Mouse (Mus musculus) layer of hippocampus, adult 18-20 months (tissue): Measurements from ENCODE around the gene Shc3. TPM values are rescaled to one million over a fixed set of nuclear protein-coding genes. Genes with fewer than 3 reads are reported as not detected.

Experiments used
- DNase-seq, 2 experiments: peaks; one replicate each; pipeline ENCODE4 v3.0.0; 2022; ENCODE audit warnings: low spot score in 2 of 2
- total RNA-seq, 2 experiments: library from RNA; stranded (reverse); gene quantifications; 2 replicates each; pipeline ENCODE4 v1.2.3; 2021

The Shc3 gene
- total RNA-seq, 2 experiments from 2014 or later: 118 to 119 TPM

DNA sequence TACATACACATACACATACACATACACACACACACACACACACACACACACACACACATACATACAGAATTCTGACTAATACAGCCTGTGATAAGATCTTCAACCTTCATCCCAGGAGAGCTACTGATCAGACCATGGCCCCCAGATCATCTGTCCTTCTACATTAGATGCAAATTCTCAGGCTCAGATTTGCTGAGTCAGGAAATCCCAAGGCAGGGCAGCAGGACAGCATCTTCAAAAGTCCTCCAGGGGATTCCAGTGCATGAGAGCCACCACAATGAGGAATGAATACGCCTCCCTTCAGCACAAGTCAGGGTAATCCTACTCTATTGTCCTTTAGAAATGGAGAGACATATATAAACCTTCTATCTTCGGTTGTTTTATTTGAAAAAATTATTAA is 184.3 kb downstream of the Shc3 start:
- no peak for DNase-seq

DNA sequence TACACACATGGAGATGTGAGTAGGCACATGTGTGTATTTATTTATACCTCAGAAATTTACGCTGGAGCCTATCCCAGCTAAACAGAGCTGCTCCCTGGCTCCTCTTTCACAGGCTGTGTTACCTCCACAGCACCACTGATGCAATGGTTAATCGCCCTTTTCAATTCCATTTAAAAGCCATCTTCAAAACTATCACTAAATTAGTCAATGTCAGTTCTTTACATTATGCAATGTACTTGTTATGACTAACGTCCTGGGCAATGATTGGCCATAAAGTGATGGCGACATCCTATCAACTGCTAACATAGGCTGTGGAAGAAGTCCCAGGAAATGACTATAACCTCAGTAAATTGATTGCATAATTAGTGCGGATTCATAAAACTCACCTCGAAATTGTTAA is 187.7 kb downstream of the Shc3 start:
- DNase-seq: no peak

Other genes starting within 250 kb of the Shc3 start
- gene S1pr3, start 160.8 kb downstream of the Shc3 start, total RNA-seq: 1 to 10 TPM; 4.8 to 6.2 TPM
- 1 to 10 TPM; 2.1 to 2.2 TPM for gene Cks2, start 75.8 kb upstream of the Shc3 start, total RNA-seq
- 10 to 100 TPM; 17.5 to 18.2 TPM for gene Secisbp2, start 82.3 kb upstream of the Shc3 start, total RNA-seq
- 10 to 100 TPM; 78.8 to 79.1 TPM for gene Sema4d, start 224.3 kb upstream of the Shc3 start, total RNA-seq